ENCODE assay signal across 8 mouse cellular contexts in genomic region chr7:89526731-89527429, GRCm38 (mm10). TPM values are rescaled to one million over a fixed set of nuclear protein-coding genes. Genes with fewer than 3 reads are reported as not detected.
DNase-seq lines count a peak whose midpoint lies in the region; ATAC-seq and TF ChIP-seq lines count a peak whose summit lies in the region.

Gene Prss23 (minus strand): TSS chr7:89527187.

- TF ChIP-seq CTCF in stomach, postnatal 0 days (IDR thresholded peaks at IDR 0.05; ENCODE audit: low read depth), result no peak

- 49% methylated on average over 16 of the region's 16 CpGs for WGBS in intestine, embryonic 14.5 days
- 66% methylated on average over 16 of the region's 16 CpGs for WGBS in stomach, postnatal 0 days

- 0 out of 2 replicates have a peak within 1 kb of the TSS, but pooled peaks have one; percentile 1 for H3K27ac ChIP-seq in intestine, embryonic 14.5 days (ENCODE audit: low read depth)
- H3K27ac ChIP-seq in stomach, postnatal 0 days (replicated peaks), result no peak within 1 kb of the TSS

- no peaks in the 10 kb centered on the region for H3K27me3 ChIP-seq in intestine, embryonic 14.5 days (replicated peaks; ENCODE audit: control insufficient read depth, insufficient read depth, low read length)
- no peaks in the 10 kb centered on the region for H3K27me3 ChIP-seq in stomach, postnatal 0 days (ENCODE audit: control insufficient read depth, insufficient read depth, low read length)

- H3K9me3 ChIP-seq in intestine, embryonic 14.5 days (ENCODE audit: control insufficient read depth, low read length), result no peaks in the 10 kb centered on the region
- H3K9me3 ChIP-seq in stomach, postnatal 0 days (ENCODE audit: control insufficient read depth, low read length), result no peaks in the 10 kb centered on the region

- H3K4me2 ChIP-seq in intestine, embryonic 14.5 days (ENCODE audit: low read length), result no peak within 1 kb of the TSS
- no peak within 1 kb of the TSS for H3K4me2 ChIP-seq in stomach, postnatal 0 days (replicated peaks; ENCODE audit: low read depth)

- H3K36me3 ChIP-seq in intestine, embryonic 14.5 days (ENCODE audit: control insufficient read depth, insufficient read depth, low read length), result no peaks in the 10 kb centered on the region
- no peaks in the 10 kb centered on the region for H3K36me3 ChIP-seq in stomach, postnatal 0 days (ENCODE audit: control insufficient read depth, insufficient read depth, low read length)

- no peaks in the 10 kb centered on the region for H3K4me1 ChIP-seq in intestine, embryonic 14.5 days (replicated peaks; ENCODE audit: control insufficient read depth, insufficient read depth, low read length)
- no peaks in the 10 kb centered on the region for H3K4me1 ChIP-seq in stomach, postnatal 0 days (replicated peaks; ENCODE audit: control insufficient read depth, insufficient read depth)

- intact Hi-C loops in left cerebral cortex, postnatal 36 days (cut with DNase I), result no loop called here
- intact Hi-C loops in gastrocnemius, postnatal 14 days (cut with DNase I; ENCODE audit: low total_unique reads), result no loop called here

- ATAC-seq in intestine, embryonic 14.5 days (replicated peaks; ENCODE audit: low FRiP score, low TSS enrichment, low read depth), result no peak
- ATAC-seq in stomach, postnatal 0 days (ENCODE audit: low FRiP score, low TSS enrichment), result no peak

- DNase-seq in left cerebral cortex, postnatal 36 days (ENCODE audit: low spot score in 2 of 2), result no peak
- DNase-seq in left cerebral cortex, adult 9 months (ENCODE audit: low spot score in 2 of 2), result no peak
- peak; percentile 28 for DNase-seq in brain, adult 2 months (ENCODE audit: low read depth, low spot score)
- DNase-seq in gastrocnemius, postnatal 14 days, result no peak
- no peak for DNase-seq in intestine, embryonic 14.5 days (ENCODE audit: low spot score)
- no peak for DNase-seq in stomach, postnatal 0 days (ENCODE audit: low spot score)
- DNase-seq in T-cell, adult 2 months (ENCODE audit: low spot score), result no peak
- no peak for DNase-seq in spleen, postnatal 4 days (ENCODE audit: low spot score in 2 of 2)

- H3K4me3 ChIP-seq in intestine, embryonic 14.5 days (ENCODE audit: low read depth, low read length), result no peak within 1 kb of the TSS
- no peak within 1 kb of the TSS for H3K4me3 ChIP-seq in stomach, postnatal 0 days (ENCODE audit: low read depth, low read length)

- no peak within 1 kb of the TSS for H3K9ac ChIP-seq in intestine, embryonic 14.5 days (ENCODE audit: low read length)
- H3K9ac ChIP-seq in stomach, postnatal 0 days (ENCODE audit: low read length), result no peak within 1 kb of the TSS

- no peak for TF ChIP-seq EP300 in stomach, postnatal 0 days (optimal IDR thresholded peaks at IDR 0.05)

RNA-seq across cellular contexts. Expression of gene Prss23, which starts in this region (rescaled TPM):
- total RNA-seq in left cerebral cortex, postnatal 36 days (2021), result 10 to 100 TPM; 19.0 to 19.3 TPM
- 10 to 100 TPM; 27.9 to 34.2 TPM for total RNA-seq in gastrocnemius, postnatal 14 days (2021)
- polyA plus RNA-seq in intestine, embryonic 14.5 days (2014; fragmentation: Nextera tagmentation; extraction: Ambion mirVana), result 97.3 and 103 TPM in 2 replicates
- 58.3 and 67.7 TPM in 2 replicates for polyA plus RNA-seq in stomach, postnatal 0 days (2015; fragmentation: Nextera tagmentation; extraction: Ambion mirVana)
